Mouse (Mus musculus): Measurements from ENCODE around the gene Qrich2. TPM values are rescaled to one million over a fixed set of nuclear protein-coding genes. Genes with fewer than 3 reads are reported as not detected.

The Qrich2 gene
- total and polyA plus RNA-seq, 3 experiments = 0.11 TPM; not detected in 2

DNA sequence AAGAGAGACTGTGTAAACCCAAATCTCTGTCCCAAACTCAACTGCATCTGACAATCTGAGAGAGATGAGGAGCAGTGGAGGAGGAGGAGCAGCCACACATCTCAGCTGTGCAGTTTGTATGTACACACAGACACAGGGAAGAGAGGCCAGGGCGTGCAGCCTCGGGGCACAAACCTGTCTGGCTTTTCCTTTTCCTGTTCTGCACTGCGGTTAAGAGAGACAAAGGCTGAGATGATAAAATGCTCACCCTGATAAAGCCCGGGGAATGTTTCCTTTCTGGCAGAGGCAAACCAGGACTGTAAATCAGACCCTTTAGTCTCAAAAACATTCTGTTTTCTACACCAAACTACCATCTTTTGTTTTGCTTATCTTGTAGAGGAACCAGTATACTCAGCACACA is 65.5 kb downstream of the Qrich2 start:
- H3K4me1 ChIP-seq (ENCODE audit: control insufficient read depth in 1 of 2, insufficient read depth in 2 of 2, low read length in 2 of 2) = peaks cover 21% of the 10 kb centered on the region in 2 experiments
- H3K27me3 ChIP-seq (ENCODE audit: control insufficient read depth in 1 of 2, insufficient read depth in 2 of 2, low read length in 2 of 2) = no peaks in the 10 kb centered on the region
- no peak overlapping the region for H3K27ac ChIP-seq (ENCODE audit: control insufficient read depth, low read depth, low read length)
- no peak overlapping the region for H3K4me3 ChIP-seq (ENCODE audit: control insufficient read depth in 1 of 2, insufficient read depth in 1 of 2, low read depth in 2 of 2, low read length in 2 of 2)
- peaks cover 0 to 25% of the 10 kb centered on the region in 2 experiments; a peak in 2 of 4 replicates for H3K36me3 ChIP-seq (ENCODE audit: control insufficient read depth in 1 of 2, insufficient read depth in 2 of 2, low read length in 2 of 2)
- no peaks in the 10 kb centered on the region for H3K9me3 ChIP-seq (replicated peaks; ENCODE audit: insufficient read depth, low read length)
- H3K9ac ChIP-seq (ENCODE audit: control insufficient read depth, low read depth, low read length, poor library complexity, severe bottlenecking) = no peak overlapping the region
- peak; percentile 63 for DNase-seq (ENCODE audit: low read depth, low spot score)
- no peaks in the 10 kb centered on the region for H3K79me2 ChIP-seq (ENCODE audit: control insufficient read depth, insufficient read depth, low read length, poor library complexity)
- peak; percentile 38; the same call in 1 of the 2 replicates for TF ChIP-seq TBP (IDR thresholded peaks at IDR 0.05; ENCODE audit: low read depth, low read length)
- no peak for TF ChIP-seq NELFE (IDR thresholded peaks at IDR 0.05; ENCODE audit: low read depth, low read length)
- peak; percentile 82 for TF ChIP-seq ETS1 (IDR thresholded peaks at IDR 0.05; ENCODE audit: low read depth, low read length)
- peak; percentile 21; the same call in 1 of the 2 replicates for TF ChIP-seq ELF1 (IDR thresholded peaks at IDR 0.05; ENCODE audit: low read depth, low read length)
- TF ChIP-seq MXI1 (IDR thresholded peaks at IDR 0.05; ENCODE audit: low read depth, low read length) = peak; percentile 73
- TF ChIP-seq SIN3A (IDR thresholded peaks at IDR 0.05; ENCODE audit: low read length) = peak; percentile 80
- peak; percentile 81 to 87 for TF ChIP-seq EP300 (IDR thresholded peaks at IDR 0.05; ENCODE audit: low read depth in 1 of 2, low read length in 2 of 2)
- TF ChIP-seq JUND (IDR thresholded peaks at IDR 0.05; ENCODE audit: low read depth, low read length) = no peak
- TF ChIP-seq MAX (IDR thresholded peaks at IDR 0.05; ENCODE audit: low read length) = no peak
- no peak for TF ChIP-seq MYB (IDR thresholded peaks at IDR 0.05; ENCODE audit: low read depth, low read length)
- TF ChIP-seq GABPA (IDR thresholded peaks at IDR 0.05; ENCODE audit: low read depth, low read length) = no peak
- TF ChIP-seq NRF1 (IDR thresholded peaks at IDR 0.05; ENCODE audit: insufficient read depth, low read depth, low read length, poor library complexity, severe bottlenecking) = no peak
- no peak for TF ChIP-seq E2F4 (IDR thresholded peaks at IDR 0.05; ENCODE audit: borderline replicate concordance, low read depth, low read length)
- peak; percentile 96 for TF ChIP-seq RCOR1 (IDR thresholded peaks at IDR 0.05; ENCODE audit: low read depth, low read length)
- TF ChIP-seq TAL1 (IDR thresholded peaks at IDR 0.05; ENCODE audit: low read length) = 0 out of 2 replicates have a peak, but pooled peaks have one; percentile 8
- no peak for TF ChIP-seq CTCF (IDR thresholded peaks at IDR 0.05 in 2 of 3, conservative IDR thresholded peaks at IDR 0.05 in 1 of 3; ENCODE audit: control insufficient read depth in 1 of 3, insufficient read depth in 1 of 3, low read depth in 2 of 3, low read length in 3 of 3, poor library complexity in 1 of 3, severe bottlenecking in 1 of 3)
- TF ChIP-seq MAZ (IDR thresholded peaks at IDR 0.05; ENCODE audit: low read depth, low read length) = no peak
- no peak for TF ChIP-seq UBTF (IDR thresholded peaks at IDR 0.05; ENCODE audit: borderline replicate concordance, insufficient read depth, low read depth, low read length)
- no peak for TF ChIP-seq POLR2AphosphoS5 (IDR thresholded peaks at IDR 0.05; ENCODE audit: borderline replicate concordance, low read depth, low read length)
- no peak for TF ChIP-seq MEF2A (IDR thresholded peaks at IDR 0.05; ENCODE audit: extremely low read depth, insufficient replicate concordance, low read depth, low read length, poor library complexity, severe bottlenecking)
- TF ChIP-seq TCF12 (IDR thresholded peaks at IDR 0.05; ENCODE audit: low read depth, low read length) = peak; percentile 76
- TF ChIP-seq MAFK (IDR thresholded peaks at IDR 0.05; ENCODE audit: borderline replicate concordance, low read depth, low read length) = 0 out of 2 replicates have a peak, but pooled peaks have one; percentile 20
- TF ChIP-seq USF2 (IDR thresholded peaks at IDR 0.05; ENCODE audit: borderline replicate concordance in 1 of 2, insufficient read depth in 1 of 2, low read depth in 1 of 2, low read length in 2 of 2) = no peak
- no peak for TF ChIP-seq ZNF384 (IDR thresholded peaks at IDR 0.05; ENCODE audit: low read depth, low read length)
- no peak for TF ChIP-seq ZMIZ1 (IDR thresholded peaks at IDR 0.05; ENCODE audit: low read depth, low read length)
- TF ChIP-seq POLR2A (IDR thresholded peaks at IDR 0.05; ENCODE audit: control insufficient read depth in 1 of 2, insufficient read depth in 1 of 2, low read depth in 1 of 2, low read length in 2 of 2, poor library complexity in 1 of 2) = no peak
- no peak for TF ChIP-seq ZKSCAN1 (IDR thresholded peaks at IDR 0.05; ENCODE audit: low read depth, low read length)
- 0 out of 2 replicates have a peak, but pooled peaks have one; percentile 17 for TF ChIP-seq SMC3 (IDR thresholded peaks at IDR 0.05; ENCODE audit: low read depth, low read length)
- no peak for TF ChIP-seq USF1 (IDR thresholded peaks at IDR 0.05; ENCODE audit: low read depth, low read length)
- TF ChIP-seq RAD21 (IDR thresholded peaks at IDR 0.05; ENCODE audit: low read depth, low read length) = no peak
- TF ChIP-seq MYC (IDR thresholded peaks at IDR 0.05; ENCODE audit: low read depth, low read length) = no peak
- TF ChIP-seq CHD2 (IDR thresholded peaks at IDR 0.05; ENCODE audit: low read length) = no peak
- peak; percentile 88 for TF ChIP-seq GATA1 (IDR thresholded peaks at IDR 0.05; ENCODE audit: low read depth, low read length)
- TF ChIP-seq BHLHE40 (IDR thresholded peaks at IDR 0.05; ENCODE audit: borderline replicate concordance, low read depth, low read length) = 0 out of 2 replicates have a peak, but pooled peaks have one; percentile 26
- no peak for TF ChIP-seq POLR2AphosphoS2 (IDR thresholded peaks at IDR 0.05; ENCODE audit: low read length)
- TF ChIP-seq CHD1 (IDR thresholded peaks at IDR 0.05; ENCODE audit: low read depth, low read length) = no peak
- TF ChIP-seq ZC3H11A (IDR thresholded peaks at IDR 0.05; ENCODE audit: low read depth, low read length) = no peak
- no peak for TF ChIP-seq KAT2A (conservative IDR thresholded peaks at IDR 0.05; ENCODE audit: low read depth, low read length)

Measured in MEL (cell line).